Mouse (Mus musculus): ENCODE data around the gene Zgrf1.

Gene Zgrf1

DNA sequence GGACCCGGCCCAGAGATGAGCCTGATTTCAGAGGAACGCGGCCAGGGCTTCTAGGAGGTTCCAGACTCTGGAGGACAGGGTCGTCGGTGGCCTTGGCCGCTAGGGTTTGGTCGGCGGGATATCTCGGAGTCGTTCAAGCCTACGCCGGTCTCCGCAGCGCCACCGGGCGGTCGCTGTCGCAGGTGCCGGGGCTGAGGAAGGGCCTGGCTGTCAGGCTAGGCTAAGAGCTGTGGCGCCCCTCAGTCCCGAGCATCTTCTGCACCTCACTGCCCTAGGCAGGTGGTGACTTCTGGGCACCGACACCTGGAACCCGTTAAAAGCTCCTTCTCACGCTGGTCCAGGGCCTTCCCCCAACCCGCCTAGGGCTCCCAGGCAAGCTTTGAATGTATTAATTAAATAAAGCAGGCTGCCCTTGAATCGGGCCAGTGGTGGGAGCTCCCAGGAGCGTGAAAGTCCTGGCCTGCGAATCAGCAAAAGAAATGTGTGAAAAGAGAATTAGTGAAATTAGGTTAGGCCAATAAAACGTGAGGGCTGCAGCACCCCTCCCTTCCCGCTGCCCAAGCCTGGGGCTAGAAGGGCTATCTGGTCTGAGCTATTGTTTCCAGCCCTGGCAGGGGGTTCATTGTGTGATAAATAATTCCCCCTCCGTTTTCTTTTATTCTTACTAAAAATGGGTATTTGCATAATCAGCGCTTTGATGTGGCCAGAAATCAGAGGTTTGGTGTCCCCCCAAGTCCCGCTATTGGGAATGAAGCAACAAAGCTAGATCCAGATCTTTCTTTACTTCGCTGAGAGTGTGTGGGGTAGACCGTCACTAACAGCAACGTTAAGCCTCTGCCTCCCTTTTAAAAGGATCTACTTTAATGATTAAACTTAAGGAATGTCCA, 86.8 kb downstream of the Zgrf1 start:
- WGBS = 10% methylated on average over 36 of the region's 36 CpGs

GRCm38 (mm10) chr3:127640762-127641700, 87.7 kb downstream of the Zgrf1 start:
- WGBS = 17% methylated on average over 37 of the region's 37 CpGs

- 42% methylated on average over 5 of the region's 5 CpGs for WGBS
These were observed 88.9 kb downstream of the Zgrf1 start for GRCm38 (mm10) chr3:127642211-127642610.

GRCm38 (mm10) chr3:127646156-127646825, 93.0 kb downstream of the Zgrf1 start:
- 56% methylated on average over 18 of the region's 18 CpGs for WGBS

- WGBS = 56% methylated on average over 7 of the region's 7 CpGs
These were observed 98.7 kb downstream of the Zgrf1 start for GRCm38 (mm10) chr3:127651742-127652653.

DNA sequence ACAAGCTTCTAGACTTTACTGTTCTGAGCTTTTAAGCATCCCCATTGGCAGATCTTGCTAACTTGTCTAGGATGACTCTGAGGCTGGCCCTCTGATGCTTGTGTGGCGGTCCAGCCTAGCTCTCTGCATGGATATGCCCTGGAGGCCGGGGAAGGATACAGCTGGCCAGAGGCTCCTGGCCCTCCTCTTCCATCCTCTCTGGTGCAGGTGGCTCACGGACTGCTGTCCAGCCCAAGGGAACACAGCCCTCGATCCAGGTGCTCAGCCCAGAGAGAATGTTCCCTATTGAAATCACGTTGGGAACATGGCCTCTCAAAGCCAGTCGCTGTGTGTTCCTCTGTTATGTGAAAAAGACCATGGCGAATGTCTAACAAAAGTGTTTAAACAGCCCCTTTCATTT, 107.4 kb downstream of the Zgrf1 start:
- 91% methylated on average over 7 of the region's 7 CpGs for WGBS

GRCm38 (mm10) chr3:127661646-127662531, 108.6 kb downstream of the Zgrf1 start:
- WGBS = 49% methylated on average over 22 of the region's 22 CpGs

Data from cerebral cortex, adult 2 months (tissue).